Mouse (Mus musculus) small intestine, adult 2 months (tissue): Measurements from ENCODE around the gene Stbd1. TPM values are rescaled to one million over a fixed set of nuclear protein-coding genes. Genes with fewer than 3 reads are reported as not detected.

ENCODE experiments used
- H3K27ac ChIP-seq: fragments of 200-500 bp; 2 replicates; pipeline ENCODE4 v1.5.1; 2012; ENCODE audit warnings: low read depth, low read length, control low read depth, inconsistent platforms; ENCODE audit not compliant: insufficient read depth
- H3K27me3 ChIP-seq: fragments of 200-500 bp; 2 replicates; pipeline ENCODE4 v1.6.1; 2012; ENCODE audit warnings: mild to moderate bottlenecking, moderate library complexity, low read length, inconsistent platforms; ENCODE audit not compliant: control insufficient read depth, insufficient read depth
- H3K36me3 ChIP-seq: fragments of 200-500 bp; 2 replicates; pipeline ENCODE4 v1.6.1; 2012; ENCODE audit warnings: mild to moderate bottlenecking, low read length, control low read depth, inconsistent platforms; ENCODE audit not compliant: control insufficient read depth, insufficient read depth
- H3K4me1 ChIP-seq: fragments of 200-500 bp; 2 replicates; pipeline ENCODE4 v1.6.1; 2012; ENCODE audit warnings: low read length, inconsistent platforms, mixed read lengths; ENCODE audit not compliant: control insufficient read depth, insufficient read depth, insufficient read length
- H3K4me3 ChIP-seq: fragments of 200-500 bp; 2 replicates; pipeline ENCODE4 v1.5.1; 2012; ENCODE audit warnings: low read depth, mild to moderate bottlenecking, control low read depth, inconsistent platforms, low read length, moderate library complexity
- CTCF ChIP-seq: fragments of 200-500 bp; IDR thresholded peaks from 2 replicates; pipeline ENCODE4 v1.5.1; 2012; ENCODE audit warnings: low read depth, mild to moderate bottlenecking, control low read depth, inconsistent platforms, low read length, moderate library complexity, mixed read lengths; ENCODE audit not compliant: insufficient replicate concordance, insufficient read length; ENCODE audit errors: extremely low read depth
- POLR2A ChIP-seq: fragments of 200-500 bp; IDR thresholded peaks from 2 replicates; pipeline ENCODE4 v1.6.1; 2012; ENCODE audit warnings: low read depth, mild to moderate bottlenecking, control low read depth, inconsistent platforms, low read length, moderate library complexity
- WGBS: fragments of 180-500 bp; shearing (Covaris S2); methylation state at CpG from one replicate; pipeline ENCODE4 v1.1.7; 2018; 5-methylcytosine and 5-hydroxymethylcytosine counted together
- polyA plus RNA-seq: library from polyadenylated mRNA; depleted of rRNA; stranded (reverse); fragments of >200 nt; gene quantifications from 2 replicates; pipeline ENCODE4 v1.2.3, GENCODE M21; 2012

The Stbd1 gene
- polyA plus RNA-seq, 1 experiment = 1.0 TPM

- TF ChIP-seq CTCF (no peak), POLR2A (no peak)
- H3K27ac ChIP-seq = no peak overlapping the region
- H3K36me3 ChIP-seq = no peaks in the 10 kb centered on the region
- peaks cover 5% of the 10 kb centered on the region; the same call in 1 of the 2 replicates for H3K27me3 ChIP-seq
- 19% methylated on average over 10 of the region's 10 CpGs for WGBS
- peaks cover 10% of the 10 kb centered on the region for H3K4me1 ChIP-seq
- no peak overlapping the region; the same call in 1 of the 2 replicates for H3K4me3 ChIP-seq
Measured at GRCm38 (mm10) chr5:92604452-92605247, 1.8 kb downstream of the Stbd1 start.

GRCm38 (mm10) chr5:92607492-92608229, 4.8 kb downstream of the Stbd1 start:
- Histone ChIP-seq H3K27ac (no peak overlapping the region), H3K36me3 (no peaks in the 10 kb centered on the region), H3K4me1 (peaks cover 8% of the 10 kb centered on the region), H3K27me3 (peaks cover 2% of the 10 kb centered on the region; the same call in 1 of the 2 replicates), H3K4me3 (no peak overlapping the region)
- WGBS = 85% methylated on average over 5 of the region's 5 CpGs
- TF ChIP-seq POLR2A (no peak), CTCF (no peak)

- 83% methylated on average over 4 of the region's 4 CpGs for WGBS
- Histone ChIP-seq H3K4me1 (no peaks in the 10 kb centered on the region), H3K27ac (no peak overlapping the region), H3K36me3 (no peaks in the 10 kb centered on the region), H3K4me3 (no peak overlapping the region), H3K27me3 (no peaks in the 10 kb centered on the region)
- no peak for TF ChIP-seq POLR2A
- TF ChIP-seq CTCF = no peak
Measured at GRCm38 (mm10) chr5:92612756-92613155, 9.9 kb downstream of the Stbd1 start.

GRCm38 (mm10) chr5:92621883-92622282, 19.0 kb downstream of the Stbd1 start:
- Histone ChIP-seq H3K4me3 (no peak overlapping the region), H3K27ac (no peak overlapping the region), H3K4me1 (no peaks in the 10 kb centered on the region), H3K27me3 (no peaks in the 10 kb centered on the region), H3K36me3 (no peaks in the 10 kb centered on the region)
- no peak for TF ChIP-seq POLR2A
- no peak for TF ChIP-seq CTCF
- 49% methylated on average over 5 of the region's 5 CpGs for WGBS

- H3K4me3 ChIP-seq = no peak overlapping the region
- TF ChIP-seq POLR2A (no peak), CTCF (no peak)
- 75% methylated on average over 7 of the region's 7 CpGs for WGBS
- H3K27ac ChIP-seq = no peak overlapping the region
- no peaks in the 10 kb centered on the region for H3K27me3 ChIP-seq
- H3K4me1 ChIP-seq = no peaks in the 10 kb centered on the region
- no peaks in the 10 kb centered on the region for H3K36me3 ChIP-seq
Measured at GRCm38 (mm10) chr5:92627896-92628295, 25.1 kb downstream of the Stbd1 start.

GRCm38 (mm10) chr5:92633526-92633925, 30.7 kb downstream of the Stbd1 start:
- Histone ChIP-seq H3K27me3 (no peaks in the 10 kb centered on the region; the same call in 1 of the 2 replicates), H3K36me3 (no peaks in the 10 kb centered on the region), H3K4me1 (no peaks in the 10 kb centered on the region), H3K4me3 (no peak overlapping the region), H3K27ac (no peak overlapping the region)
- TF ChIP-seq CTCF (no peak), POLR2A (no peak)
- 66% methylated on average over 4 of the region's 4 CpGs for WGBS

GRCm38 (mm10) chr5:92634916-92635315, 32.1 kb downstream of the Stbd1 start:
- TF ChIP-seq POLR2A = no peak
- TF ChIP-seq CTCF = no peak
- H3K27me3 ChIP-seq = no peaks in the 10 kb centered on the region; the same call in 1 of the 2 replicates
- WGBS = 38% methylated on average over 3 of the region's 3 CpGs
- H3K36me3 ChIP-seq = no peaks in the 10 kb centered on the region
- H3K4me1 ChIP-seq = no peaks in the 10 kb centered on the region
- no peak overlapping the region for H3K4me3 ChIP-seq
- H3K27ac ChIP-seq = no peak overlapping the region
